Mouse (Mus musculus) urinary bladder, postnatal 4 days (tissue): ENCODE data around the gene Trp53inp2.

ENCODE experiments used
- DNase-seq, 2 experiments: peaks; one replicate each; pipeline ENCODE4 v3.0.0; 2021 to 2022; ENCODE audit warnings: low spot score in 2 of 2

Gene Trp53inp2

GRCm38 (mm10) chr2:155385090-155385489, 4.2 kb downstream of the Trp53inp2 start:
- peak; percentile 67 to 80 for DNase-seq

GRCm38 (mm10) chr2:155385731-155386533, 5.1 kb downstream of the Trp53inp2 start:
- no peak for DNase-seq

GRCm38 (mm10) chr2:155386534-155386899, 5.7 kb downstream of the Trp53inp2 start:
- no peak for DNase-seq

GRCm38 (mm10) chr2:155387052-155387451, 6.2 kb downstream of the Trp53inp2 start:
- no peak for DNase-seq

- no peak for DNase-seq
Observed at GRCm38 (mm10) chr2:155388573-155388972, 7.7 kb downstream of the Trp53inp2 start.

- no peak for DNase-seq
Observed at GRCm38 (mm10) chr2:155394586-155394985, 13.7 kb downstream of the Trp53inp2 start.

GRCm38 (mm10) chr2:155400276-155400675, 19.4 kb downstream of the Trp53inp2 start:
- DNase-seq: no peak

- DNase-seq: no peak
Observed at GRCm38 (mm10) chr2:155401926-155402325, 21.1 kb downstream of the Trp53inp2 start.

- DNase-seq: no peak
Observed at GRCm38 (mm10) chr2:155404635-155405034, 23.8 kb downstream of the Trp53inp2 start.

- no peak for DNase-seq
Observed at GRCm38 (mm10) chr2:155420911-155421310, 40.1 kb downstream of the Trp53inp2 start.

GRCm38 (mm10) chr2:155436445-155436844, 55.6 kb downstream of the Trp53inp2 start:
- no peak for DNase-seq
